Mouse (Mus musculus) stomach, postnatal 0 days (tissue): ENCODE data around the gene Snx11.

Experiments
- CTCF ChIP-seq: IDR thresholded peaks from 2 replicates; pipeline ENCODE4 v1.5.1; 2016; ENCODE audit warnings: antibody characterized with exemption, low read depth, mild to moderate bottlenecking, moderate library complexity
- EP300 ChIP-seq: optimal IDR thresholded peaks from 2 replicates; pipeline ENCODE3; 2016; ENCODE audit warnings: antibody characterized with exemption

DNA sequence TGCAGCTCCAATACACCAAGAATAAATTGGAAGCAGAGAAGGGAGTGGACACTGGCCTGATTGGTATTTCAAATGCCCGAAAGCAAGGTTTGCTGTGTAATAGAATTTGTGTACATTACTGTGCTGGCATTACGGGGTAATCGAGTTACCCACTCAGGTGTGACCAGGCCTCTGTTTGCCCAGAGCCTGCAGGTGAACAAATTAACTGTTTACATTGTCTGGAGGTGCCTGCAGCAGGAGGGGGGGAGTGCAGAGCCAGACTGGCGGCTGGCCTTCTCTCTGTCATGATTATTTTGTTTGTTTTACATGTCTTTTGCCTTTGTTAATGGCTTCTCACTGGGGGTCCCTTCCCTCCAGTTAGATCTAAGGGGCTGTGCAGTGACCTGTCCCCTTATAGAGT is 44.7 kb downstream of the Snx11 start:
- no peak for TF ChIP-seq CTCF
- TF ChIP-seq EP300 = no peak
